Mouse (Mus musculus): Measurements from ENCODE around the gene Nfatc2. TPM values are rescaled to one million over a fixed set of nuclear protein-coding genes. Genes with fewer than 3 reads are reported as not detected.
A peak's percentile ranks its signal among the peaks of the same experiment; 100 is the strongest.

The Nfatc2 gene
- 10 to 100 TPM in 3 of 4 experiments, 1 to 10 TPM in 1; 9.8 to 19.2 (median 16.3) TPM for total RNA-seq (2022)

DNA sequence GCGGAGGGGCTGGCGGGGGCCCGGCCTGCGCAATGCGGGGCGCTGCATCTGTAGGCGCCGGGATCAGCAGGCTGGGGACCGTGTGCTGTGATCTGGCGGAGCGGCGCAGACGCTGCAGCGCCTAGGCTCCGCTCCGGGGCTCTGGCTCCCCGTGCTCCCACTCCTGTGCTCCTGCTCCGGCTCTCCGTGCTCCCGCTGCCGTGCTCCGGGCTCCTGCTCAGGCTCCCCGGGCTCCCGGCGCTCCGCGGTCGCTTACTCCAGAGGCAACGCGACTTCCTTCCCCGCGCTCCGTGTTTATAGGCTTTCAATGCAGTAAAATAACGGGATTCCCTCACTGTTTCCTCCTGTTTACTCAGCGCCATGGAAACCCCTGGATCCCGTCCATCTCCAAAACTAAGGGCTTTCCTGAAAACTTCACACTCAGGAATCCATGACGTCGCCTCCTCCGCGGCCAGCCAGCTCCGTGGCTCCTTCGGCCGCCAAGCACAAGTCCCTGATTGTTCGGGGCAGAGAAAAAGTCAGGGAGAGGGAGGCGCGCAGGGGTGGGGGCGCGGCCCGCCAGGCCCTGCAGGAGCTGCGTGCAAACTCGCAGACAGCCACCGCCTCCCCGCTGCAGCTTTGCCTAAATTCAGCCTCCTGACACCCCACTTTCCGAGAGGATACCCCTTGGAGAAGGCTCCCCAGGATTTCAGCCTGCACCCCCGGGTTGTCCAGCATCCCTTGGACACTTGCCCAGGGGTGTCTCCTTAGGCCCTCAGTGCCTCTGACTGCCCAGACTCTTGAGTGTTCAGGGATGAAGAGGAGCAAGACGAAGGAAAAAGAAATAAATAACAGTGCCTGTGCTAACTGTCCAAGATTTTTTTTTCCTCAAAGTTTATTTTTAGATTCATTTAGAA, at the start of gene Nfatc2:
Gene Nfatc2, minus strand, starts transcription at position 167 of the 896 bp plus-strand sequence.
- DNase-seq (ENCODE audit: low spot score), result peak; percentile 94

DNA sequence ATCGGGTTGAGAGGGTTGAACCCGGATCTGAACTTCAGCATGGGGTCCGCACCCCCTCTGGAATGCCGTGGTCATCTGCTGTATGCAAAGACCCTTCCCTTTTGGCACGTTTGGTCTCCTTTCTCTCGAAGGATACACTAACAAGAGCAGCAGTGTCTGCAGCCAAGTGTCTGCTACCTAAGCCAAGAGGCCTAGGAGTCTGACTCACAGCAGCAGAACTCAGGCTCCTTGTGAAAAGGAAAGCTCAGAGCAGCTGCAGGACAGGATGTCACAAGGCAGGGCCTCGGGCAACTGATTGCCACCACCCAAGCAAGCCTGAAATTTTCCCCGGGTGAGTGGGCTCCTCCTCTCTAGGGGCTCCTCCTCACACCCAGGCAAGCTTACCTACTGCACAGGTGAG, 46.7 kb upstream of the Nfatc2 start:
- no peak for DNase-seq (ENCODE audit: low spot score)

DNA sequence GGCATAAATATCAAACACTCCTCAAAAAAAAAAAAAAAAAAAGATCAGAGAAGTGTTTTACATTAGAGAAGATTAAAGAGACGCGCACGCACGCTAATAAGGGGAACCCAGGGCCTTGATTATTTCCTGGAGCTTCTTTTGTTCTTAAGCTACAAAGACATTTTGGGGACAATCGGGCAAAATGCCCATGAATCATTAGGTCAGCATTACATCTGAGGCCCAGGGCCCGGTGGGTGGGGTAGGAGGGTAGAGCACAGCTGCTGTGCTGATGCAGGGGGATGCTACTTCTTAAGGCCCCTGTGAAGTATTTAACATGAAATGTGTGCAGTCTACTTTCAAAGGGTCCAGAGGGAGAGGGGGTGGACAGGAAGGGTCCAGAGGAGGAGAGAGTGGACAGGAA, 43.4 kb upstream of the Nfatc2 start:
- DNase-seq (ENCODE audit: low spot score), result no peak

DNA sequence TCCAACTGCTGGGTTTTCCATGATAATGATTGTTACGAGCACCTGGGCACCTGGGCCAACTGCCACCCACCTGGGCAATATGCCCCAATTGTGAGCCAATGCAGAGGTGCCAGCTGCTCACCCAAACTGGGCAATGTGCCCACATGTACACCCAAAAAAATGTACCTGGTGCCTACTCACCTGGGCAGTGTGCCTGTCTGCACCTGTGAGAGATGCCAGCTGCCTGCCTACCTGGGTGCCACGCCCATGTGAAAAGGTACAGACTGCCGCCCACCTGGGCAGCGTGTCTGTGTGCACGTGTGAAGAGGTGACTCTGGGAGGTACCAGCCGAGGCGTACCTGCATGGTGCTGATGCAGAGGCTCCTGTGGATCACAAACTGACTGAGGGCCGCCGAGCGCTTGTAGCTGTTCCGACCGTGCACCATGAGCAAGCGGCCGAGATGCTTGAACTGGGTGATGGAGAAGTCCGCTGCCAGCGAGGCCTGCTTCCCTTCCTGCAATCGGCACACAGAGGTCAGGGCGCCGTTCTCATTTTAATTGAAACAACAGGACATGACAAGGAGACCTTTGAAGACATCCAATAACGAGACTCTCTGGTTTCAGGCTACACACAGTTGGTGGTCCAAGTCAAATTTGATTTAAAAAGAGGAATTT, 42.2 kb upstream of the Nfatc2 start:
- no peak for DNase-seq (ENCODE audit: low spot score)

DNA sequence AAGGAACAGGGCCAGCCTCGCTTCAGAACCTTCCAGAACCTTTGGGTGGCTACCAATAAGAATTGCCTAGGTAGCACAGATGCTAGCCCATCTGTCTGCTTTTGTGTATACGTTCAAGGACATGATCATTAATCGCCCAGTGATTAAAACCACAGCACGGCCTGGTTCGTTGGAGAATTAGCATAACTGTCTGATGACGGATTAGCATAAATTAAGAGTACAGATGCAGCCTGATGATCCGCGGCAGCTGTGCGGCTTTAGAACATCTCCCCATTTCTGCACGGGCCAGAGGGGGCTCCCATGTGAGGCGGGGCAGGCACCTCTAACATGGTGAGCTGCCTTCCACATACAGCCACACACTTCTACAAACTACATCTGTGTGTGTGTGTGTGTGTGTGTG, 40.7 kb upstream of the Nfatc2 start:
- DNase-seq (ENCODE audit: low spot score), result no peak

DNA sequence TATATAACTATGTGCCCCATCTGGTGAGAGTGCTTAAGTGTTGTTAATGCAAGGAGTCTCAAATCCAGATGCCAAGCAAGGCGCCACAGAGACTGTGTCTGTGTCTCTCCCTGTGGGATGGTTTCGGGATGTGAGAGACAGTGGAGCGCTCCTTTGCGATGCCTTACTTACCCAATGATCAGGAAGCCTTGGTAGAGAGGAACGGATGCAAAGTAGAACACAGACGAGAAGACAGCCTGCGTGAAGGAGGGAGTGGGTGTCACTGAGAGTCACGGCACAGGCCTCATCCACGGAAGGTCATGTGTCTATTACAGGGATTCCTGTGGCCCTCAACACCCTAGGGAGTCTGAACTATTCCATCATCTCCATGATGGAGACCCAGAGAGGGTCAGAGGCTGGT, 39.0 kb upstream of the Nfatc2 start:
- DNase-seq (ENCODE audit: low spot score), result no peak

DNA sequence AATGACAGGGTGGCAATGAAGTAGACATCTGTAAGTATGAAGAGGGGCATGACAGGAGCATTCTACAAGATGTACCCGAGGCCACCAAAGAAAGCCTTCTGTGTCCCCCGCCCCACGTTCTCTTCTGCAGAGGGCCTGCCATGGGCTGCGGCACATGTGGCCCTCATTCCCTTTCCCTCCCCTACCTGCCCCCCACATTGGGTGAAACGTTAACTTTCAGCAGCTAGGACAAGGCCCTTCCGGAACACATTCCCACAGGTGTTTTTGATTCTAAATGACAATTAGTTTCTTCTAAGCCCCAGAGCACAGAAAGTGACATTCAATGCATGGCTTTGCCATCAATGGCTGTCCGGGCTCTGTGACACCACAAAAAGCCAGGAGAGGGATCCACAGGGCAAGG, 33.4 kb upstream of the Nfatc2 start:
- no peak for DNase-seq (ENCODE audit: low spot score)

DNA sequence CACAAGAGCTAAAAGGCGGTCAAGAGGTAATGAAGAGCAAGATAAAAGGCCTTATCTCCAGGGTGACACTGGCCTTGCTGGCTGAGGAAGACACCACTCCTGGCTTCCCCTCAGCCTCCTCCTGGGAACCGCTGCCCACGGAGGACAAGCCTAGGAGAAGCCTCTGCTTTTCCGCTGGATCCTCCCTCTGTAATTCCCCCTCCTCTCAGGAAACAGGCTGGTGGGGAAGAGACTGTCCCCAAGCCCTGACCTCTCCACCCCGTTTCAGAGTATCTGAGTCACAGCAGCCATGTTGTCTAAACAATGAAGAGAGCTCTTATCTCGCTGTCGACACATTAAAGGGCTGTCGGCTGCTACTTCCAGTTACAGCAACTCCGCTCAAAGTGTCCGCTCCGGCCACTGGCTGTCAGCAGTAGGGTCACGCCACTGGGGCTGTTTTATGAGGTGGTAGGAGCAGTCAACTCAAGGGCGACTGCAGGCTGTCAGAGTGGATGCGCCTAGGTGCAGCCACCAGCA, 31.9 kb upstream of the Nfatc2 start:
- no peak for DNase-seq (ENCODE audit: low spot score)

DNA sequence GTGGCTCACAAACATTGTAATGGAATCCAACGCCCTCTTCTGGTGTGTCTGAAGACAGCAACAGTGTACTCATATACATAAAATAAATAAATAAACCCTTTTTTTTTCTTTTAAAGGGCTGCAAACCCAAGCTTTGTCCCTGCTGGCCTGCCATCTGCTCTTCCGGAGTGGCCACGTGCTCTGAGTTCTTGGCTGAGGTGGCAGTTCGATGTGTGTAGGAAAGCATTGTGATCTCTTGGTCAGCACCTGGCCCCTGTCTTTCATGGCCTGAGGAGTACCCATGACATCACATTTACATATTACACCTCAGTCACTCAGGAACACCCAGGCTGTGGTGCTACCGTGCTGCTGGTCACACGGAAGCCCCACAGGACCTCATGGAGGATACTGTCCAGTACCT, 31.1 kb upstream of the Nfatc2 start:
- no peak for DNase-seq (ENCODE audit: low spot score)

DNA sequence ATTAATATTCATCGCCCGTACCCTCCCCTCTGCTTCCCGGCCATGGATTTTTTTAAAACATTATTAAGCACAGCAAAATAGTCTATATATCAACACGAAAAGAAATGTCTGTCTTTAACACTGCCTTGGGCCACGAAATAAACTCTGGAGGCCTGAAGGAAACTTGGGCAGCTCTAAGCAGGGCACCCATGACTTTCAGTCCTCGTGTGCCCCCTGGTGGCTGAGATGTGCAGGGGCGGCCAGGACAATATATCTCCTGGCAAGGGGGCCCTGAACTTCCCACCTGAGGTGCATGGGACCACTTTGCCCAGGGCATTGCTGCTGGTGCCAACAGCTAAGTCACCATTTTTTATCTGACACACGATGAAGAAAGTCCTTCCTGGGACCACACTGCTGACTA, 27.3 kb upstream of the Nfatc2 start:
- peak; percentile 80 for DNase-seq (ENCODE audit: low spot score)

DNA sequence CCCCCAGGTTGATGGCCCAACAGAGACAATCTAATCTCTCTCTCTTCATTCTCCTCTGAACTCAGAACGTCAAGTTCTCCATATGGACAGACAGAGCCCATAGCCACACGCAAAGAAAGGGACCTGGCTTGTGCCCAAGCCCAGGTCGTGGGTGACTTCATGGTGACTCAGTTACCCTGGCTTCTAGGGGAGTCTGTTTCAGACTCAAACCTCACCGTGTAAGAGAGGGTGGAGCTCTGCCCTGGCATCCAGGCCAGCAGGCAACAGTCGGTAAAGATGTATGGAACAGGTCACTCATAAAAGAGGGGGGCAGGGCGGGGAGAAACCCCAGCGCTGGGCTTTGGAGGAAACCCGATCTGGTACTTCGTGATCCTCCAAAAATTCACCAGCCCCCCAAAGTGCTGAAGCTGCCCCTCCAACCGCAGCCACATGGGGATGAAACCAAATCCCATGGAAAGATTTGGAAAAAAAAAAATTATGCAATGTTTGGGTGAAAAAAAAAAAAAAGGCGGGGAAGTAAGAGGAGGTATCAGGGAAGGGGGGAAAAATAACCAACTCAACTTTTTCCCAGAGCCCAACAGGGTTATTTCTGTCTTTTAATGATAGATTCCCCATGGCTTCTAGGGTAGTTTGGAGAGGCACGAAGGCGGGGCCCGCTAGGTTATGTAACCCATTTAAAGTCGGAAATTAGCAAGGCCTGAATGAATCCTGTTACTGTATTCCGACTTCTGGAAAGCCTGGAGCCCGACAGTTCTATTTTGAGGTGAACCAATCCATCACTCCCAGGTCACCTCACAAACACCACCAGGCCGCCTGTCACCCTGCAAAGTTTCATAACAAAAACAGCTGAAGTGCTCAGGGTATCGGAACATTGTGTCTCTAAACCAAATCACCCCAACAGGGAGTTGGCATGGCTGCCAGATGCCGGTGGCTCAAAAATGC, 26.6 kb upstream of the Nfatc2 start:
- DNase-seq (ENCODE audit: low spot score), result no peak

DNA sequence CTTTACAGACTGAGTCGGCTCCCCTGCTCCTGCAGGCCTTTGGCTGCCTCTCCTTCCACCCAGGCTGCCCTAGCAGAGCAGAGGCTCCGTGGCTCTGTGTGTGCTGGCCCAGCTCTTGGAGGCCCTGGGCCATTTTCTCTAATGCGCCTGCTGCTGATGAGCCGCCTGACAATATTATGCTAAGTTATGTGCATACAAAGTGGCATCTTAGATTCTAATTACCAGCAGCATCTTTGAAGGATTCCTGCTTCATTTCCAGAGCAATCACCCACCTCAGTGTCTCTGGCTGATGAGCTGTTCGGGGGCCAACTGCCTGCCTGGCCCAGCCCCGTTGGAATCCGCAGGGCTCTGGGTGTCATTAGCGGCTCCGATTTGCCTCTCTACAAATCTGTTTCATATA, 24.9 kb upstream of the Nfatc2 start:
- DNase-seq (ENCODE audit: low spot score), result no peak

DNA sequence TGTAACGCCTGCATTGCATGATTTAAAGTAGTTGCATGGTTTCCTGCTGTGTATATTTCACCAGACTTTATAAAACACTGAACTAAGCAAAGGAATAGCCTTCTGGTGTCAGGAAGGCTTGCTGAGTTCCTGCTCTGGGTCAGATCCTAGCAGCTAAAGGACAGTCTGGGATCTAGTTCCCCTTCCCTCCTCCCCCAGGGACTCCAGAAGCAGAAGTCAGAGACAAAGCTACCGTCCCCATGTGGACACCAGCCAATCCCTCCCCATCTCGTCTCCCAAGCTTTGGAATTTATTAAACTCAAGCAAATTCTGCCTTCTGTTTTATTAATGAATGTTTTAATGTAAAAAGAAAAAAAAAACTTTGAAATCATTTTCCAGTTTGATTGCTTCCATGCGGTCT, 23.6 kb upstream of the Nfatc2 start:
- no peak for DNase-seq (ENCODE audit: low spot score)

DNA sequence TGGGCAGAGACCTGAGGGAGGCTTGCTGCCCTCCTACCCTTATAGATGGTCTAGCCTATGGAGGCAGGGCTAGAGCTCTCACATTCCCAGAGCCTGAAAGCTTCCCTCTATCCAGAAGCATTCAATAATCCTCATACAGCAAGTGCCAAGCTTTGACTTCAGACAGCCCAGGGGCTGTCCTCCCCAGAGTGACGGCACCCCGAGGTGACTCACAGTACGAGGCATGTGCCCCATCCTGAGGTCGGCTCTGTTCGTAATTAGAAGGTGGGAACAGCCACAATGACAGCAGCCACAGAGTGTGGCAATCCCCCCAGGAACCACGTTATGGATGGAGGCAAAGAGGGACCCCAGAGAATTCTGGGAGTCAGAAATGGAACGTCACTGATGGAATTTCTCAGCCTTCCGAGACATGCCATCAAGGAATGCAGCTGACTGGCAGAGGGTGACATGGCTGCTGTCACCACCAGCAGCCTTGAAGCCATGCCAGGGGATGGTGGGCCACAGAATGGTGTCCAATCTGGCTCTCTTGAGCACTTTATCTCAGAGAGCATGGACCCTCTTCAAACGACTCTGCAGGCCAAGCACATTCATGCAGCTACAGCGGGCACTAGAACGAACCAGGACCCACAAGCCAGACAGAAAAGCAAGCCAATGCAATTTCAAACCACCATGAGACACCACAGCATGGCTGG, 19.8 kb upstream of the Nfatc2 start:
- no peak for DNase-seq (ENCODE audit: low spot score)

DNA sequence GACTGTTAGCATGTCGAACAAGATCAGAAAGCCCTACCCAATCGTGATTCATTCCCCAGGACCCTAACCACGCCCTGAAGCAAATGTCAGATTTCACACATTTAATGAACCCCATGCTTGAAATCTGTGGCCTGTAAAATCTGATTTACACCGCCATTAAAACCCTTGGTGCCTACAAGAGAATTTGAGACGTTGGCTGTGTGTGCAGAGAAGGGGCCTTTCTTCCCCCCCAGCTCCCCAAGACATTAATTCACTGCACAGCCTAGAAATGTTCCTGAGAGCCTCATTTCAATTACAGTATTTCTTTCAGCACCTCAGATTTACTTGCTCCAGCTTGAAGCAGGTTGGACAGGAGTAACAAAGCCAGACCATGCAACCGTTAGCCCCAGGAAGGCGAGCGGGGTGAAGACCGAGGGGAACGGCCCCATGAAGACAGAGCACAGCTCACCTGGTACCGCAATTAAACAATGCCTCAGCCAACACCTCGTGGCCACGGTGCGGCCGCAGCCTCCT, 16.8 kb upstream of the Nfatc2 start:
- DNase-seq (ENCODE audit: low spot score), result no peak

DNA sequence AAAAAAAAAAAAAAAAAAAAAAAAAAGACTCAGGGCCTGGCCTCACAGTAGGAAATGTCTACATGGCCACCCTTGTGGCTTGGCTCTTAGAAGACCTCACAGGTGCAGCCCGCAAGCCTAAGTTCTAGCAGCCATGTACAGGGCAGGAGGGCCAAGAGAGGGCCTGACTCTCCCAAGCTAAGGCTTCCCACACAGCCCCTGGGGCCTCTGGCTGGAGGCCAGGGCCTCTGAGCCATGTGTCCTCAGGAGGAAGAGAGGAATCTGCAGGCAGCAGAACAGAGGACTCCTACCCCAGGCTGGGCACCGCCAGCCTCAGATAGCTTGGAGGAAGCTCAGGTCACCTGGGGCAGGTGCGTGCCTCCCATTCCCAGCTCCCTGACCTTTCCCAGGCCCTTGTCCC, 13.7 kb upstream of the Nfatc2 start:
- no peak for DNase-seq (ENCODE audit: low spot score)

DNA sequence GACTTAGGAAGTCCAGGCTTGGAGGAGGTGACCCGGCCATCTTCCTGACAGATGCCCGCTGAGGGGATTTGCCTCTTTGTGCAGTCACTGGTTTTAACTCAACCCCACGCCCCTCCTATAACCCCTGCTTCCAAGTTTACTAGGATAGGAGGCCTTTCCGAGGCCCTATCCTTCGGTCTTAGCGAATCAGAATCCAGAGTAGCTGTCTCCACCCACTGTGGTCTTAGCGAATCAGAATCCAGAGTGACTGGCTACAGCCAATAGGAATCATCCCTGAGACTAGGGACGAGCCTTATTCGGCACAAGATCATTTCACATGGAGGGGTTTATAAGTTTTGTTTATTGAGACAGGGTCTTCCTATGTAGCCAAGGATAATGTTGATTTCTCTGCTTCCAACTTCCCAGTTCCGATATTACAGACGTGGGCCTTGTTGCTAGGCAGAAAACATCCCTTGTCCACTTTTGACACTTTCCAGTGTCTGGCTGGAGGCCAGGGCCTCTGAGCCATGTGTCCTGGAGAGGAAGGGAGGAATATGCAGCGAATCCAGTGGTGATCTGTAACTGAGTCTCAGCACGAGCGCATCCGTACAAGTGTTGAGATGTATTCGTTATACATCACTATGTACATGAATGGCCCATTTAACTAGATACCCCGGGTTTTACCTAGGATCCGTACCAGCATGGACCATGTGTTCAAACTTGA, 12.9 kb upstream of the Nfatc2 start:
- no peak for DNase-seq (ENCODE audit: low spot score)

DNA sequence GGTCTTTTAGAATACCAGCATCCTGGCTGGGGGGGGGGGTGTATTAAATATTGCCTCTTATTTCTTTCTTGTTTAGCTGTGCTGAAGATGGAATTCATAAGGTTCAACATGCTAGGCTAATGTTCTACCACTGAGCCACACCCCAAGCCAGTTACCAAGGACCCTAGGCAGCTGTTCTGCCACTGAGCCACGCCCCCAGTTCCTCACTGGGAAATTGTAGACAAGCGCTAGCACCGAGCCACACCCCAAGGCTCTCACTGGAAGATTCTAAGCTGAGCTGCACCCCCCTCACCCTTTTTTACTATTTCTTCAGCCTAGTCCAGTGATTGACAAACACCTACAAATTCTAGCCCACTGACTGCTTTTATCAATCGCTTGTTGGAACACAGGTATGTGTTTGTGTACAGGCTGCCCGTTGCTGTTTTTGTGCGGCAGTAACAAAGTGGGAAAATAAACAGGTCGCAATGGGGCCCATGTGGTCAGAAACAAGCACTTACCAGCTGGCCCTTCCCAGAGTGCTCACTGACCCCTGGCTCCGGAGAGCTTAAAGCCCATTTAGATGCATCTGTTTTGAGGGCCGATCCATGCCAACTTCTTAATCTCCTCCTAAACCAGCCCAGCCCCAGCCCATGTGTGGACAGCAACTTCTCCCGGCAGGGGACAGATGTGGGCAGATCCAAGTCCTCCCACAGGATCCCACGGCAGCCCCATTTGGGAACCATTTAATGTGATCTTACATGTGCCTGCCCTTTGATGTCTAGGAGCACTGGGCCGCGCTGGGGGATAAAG, 11.8 kb upstream of the Nfatc2 start:
- DNase-seq (ENCODE audit: low spot score), result no peak

DNA sequence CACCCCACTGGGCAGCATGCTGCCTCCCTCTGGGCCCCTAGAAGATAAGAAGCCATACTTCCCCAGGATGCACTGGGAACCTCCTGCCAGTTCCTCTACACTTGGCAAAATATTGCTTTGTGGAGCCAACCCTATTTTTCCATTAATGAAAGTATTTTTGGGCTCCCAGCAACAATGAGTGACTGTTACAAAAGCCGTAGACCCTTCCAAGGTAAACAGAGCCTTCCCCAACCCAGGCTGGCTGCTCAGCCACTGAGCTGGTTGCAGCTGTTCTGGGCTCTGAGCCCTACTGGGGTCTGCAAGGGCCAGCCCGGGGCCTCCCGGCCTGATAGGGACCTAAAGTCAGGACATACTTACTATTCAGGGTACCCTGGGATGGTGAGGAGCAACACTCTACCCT, 9.5 kb upstream of the Nfatc2 start:
- no peak for DNase-seq (ENCODE audit: low spot score)
